Mouse (Mus musculus) ES-E14 (cell line): ENCODE results near the gene Rybp. TPM values are rescaled to one million over a fixed set of nuclear protein-coding genes. Genes with fewer than 3 reads are reported as not detected.

Experiments used
- DNase-seq: peaks from one replicate; pipeline ENCODE4 v3.0.0-alpha.2; 2013; ENCODE audit warnings: low read depth, low spot score
- H3K27ac ChIP-seq: 2 replicates; pipeline ENCODE4 v1.5.1; 2012; ENCODE audit warnings: low read depth, mild to moderate bottlenecking, low read length, moderate library complexity, mixed read lengths; ENCODE audit not compliant: poor library complexity, insufficient read depth, severe bottlenecking
- H3K36me3 ChIP-seq: 2 replicates; pipeline ENCODE4 v1.6.1; 2012; ENCODE audit warnings: mild to moderate bottlenecking, low read length, moderate library complexity, mixed read lengths; ENCODE audit not compliant: control insufficient read depth, poor library complexity, insufficient read depth, severe bottlenecking
- H3K4me1 ChIP-seq, 2 experiments: fragments of 150-350 bp in 1 of 2; sonication (generic) in 1 of 2; 2 replicates each; pipeline ENCODE4 v1.6.1; 2012; ENCODE audit warnings: low read length in 2 of 2, mild to moderate bottlenecking in 1 of 2, mixed read lengths in 1 of 2; ENCODE audit not compliant: control insufficient read depth in 2 of 2, insufficient read depth in 2 of 2, poor library complexity in 1 of 2
- H3K4me3 ChIP-seq, 2 experiments: fragments of 150-350 bp in 1 of 2; sonication (generic) in 1 of 2; 2 replicates each; pipeline ENCODE4 v1.5.1; 2012; ENCODE audit warnings: low read length in 2 of 2, low read depth in 1 of 2, mild to moderate bottlenecking in 1 of 2, mixed read lengths in 1 of 2; ENCODE audit not compliant: insufficient read depth in 1 of 2, poor library complexity in 1 of 2, severe bottlenecking in 1 of 2
- H3K9ac ChIP-seq: 2 replicates; pipeline ENCODE4 v1.6.1; 2012; ENCODE audit warnings: low read depth, mild to moderate bottlenecking, low read length, mixed read lengths; ENCODE audit not compliant: poor library complexity, insufficient read depth, severe bottlenecking
- H3K9me3 ChIP-seq: fragments of 150-350 bp; sonication (generic); 2 replicates; pipeline ENCODE4 v1.6.1; 2012; ENCODE audit warnings: low read depth, mild to moderate bottlenecking, low read length; ENCODE audit not compliant: control insufficient read depth, insufficient read depth
- CHD2 ChIP-seq: IDR thresholded peaks from 2 replicates; pipeline ENCODE4 v1.6.1; 2014; ENCODE audit warnings: mild to moderate bottlenecking, low read depth, low read length, inconsistent platforms
- HCFC1 ChIP-seq: IDR thresholded peaks from 2 replicates; pipeline ENCODE4 v1.6.1; 2012; ENCODE audit warnings: low read length, inconsistent platforms, borderline replicate concordance; ENCODE audit not compliant: insufficient read depth
- MAFK ChIP-seq: IDR thresholded peaks from 2 replicates; pipeline ENCODE4 v1.6.1; 2014; ENCODE audit warnings: mild to moderate bottlenecking, low read depth, low read length, inconsistent platforms; ENCODE audit not compliant: insufficient read depth
- ZC3H11A ChIP-seq: IDR thresholded peaks from 2 replicates; pipeline ENCODE4 v1.6.1; 2012; ENCODE audit warnings: low read depth, mild to moderate bottlenecking, inconsistent platforms, low read length, borderline replicate concordance
- ZNF384 ChIP-seq: IDR thresholded peaks from 2 replicates; pipeline ENCODE4 v1.6.1; 2012; ENCODE audit warnings: low read depth, low read length, inconsistent platforms
- in situ Hi-C, 2 experiments: fragments of 600-800 bp; cut with MboI; formaldehyde crosslinking; loops; one replicate each; pipeline ENCODE4 v1.15.1; 2025; ENCODE audit warnings: low sequenced_read_pairs in 2 of 2, inconsistent platforms in 1 of 2; ENCODE audit not compliant: unreplicated experiment in 2 of 2
- total RNA-seq: library from RNA; depleted of rRNA; stranded (reverse); fragments of 300-350 nt; gene quantifications from 2 replicates; pipeline ENCODE4 v1.2.3, GENCODE M21; 2012

Rybp gene
- total RNA-seq, 1 experiment = 71.9 TPM

- Histone ChIP-seq H3K4me1 (peaks cover 11 to 15% of the 10 kb centered on the region in 2 experiments), H3K9ac (peak overlapping the region; percentile 99), H3K4me3 (peak overlapping the region; percentile 88 to 98), H3K36me3 (peaks cover 3% of the 10 kb centered on the region), H3K9me3 (no peaks in the 10 kb centered on the region), H3K27ac (peak overlapping the region; percentile 97)
- TF ChIP-seq ZC3H11A (no peak), CHD2 (no peak), MAFK (no peak), HCFC1 (no peak), ZNF384 (no peak)
- DNase-seq = no peak
- in situ Hi-C loops = no loop called here
Measured at GRCm38 (mm10) chr6:100286573-100287333, 532 bp downstream of the Rybp start.

DNA sequence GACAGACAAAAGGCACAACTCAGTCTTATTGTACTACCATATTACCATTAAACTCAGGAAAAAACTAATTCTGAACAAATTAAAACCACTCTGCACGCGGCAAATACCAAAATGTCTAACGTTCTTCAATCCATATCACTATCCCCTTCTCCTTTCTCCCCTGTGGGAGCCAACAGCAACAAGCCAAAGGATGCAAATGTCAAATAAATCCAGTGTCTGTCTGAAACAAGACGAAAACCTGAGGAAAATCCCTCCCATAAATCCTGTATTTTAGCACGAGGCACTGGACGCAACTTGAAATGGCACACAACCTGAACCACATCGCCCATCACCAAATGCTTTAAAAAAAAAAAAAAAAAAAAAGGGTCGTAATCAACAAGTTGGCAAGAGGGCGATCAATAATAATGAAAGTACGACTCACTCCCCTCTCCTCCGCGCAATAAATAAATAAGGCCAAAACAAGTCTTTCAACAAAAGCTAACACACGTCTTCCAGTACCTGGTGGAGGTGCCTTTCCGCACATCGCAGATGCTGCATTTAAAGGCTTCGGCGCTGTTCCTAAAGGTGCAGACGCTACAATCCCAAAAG is 1.2 kb downstream of the Rybp start:
- TF ChIP-seq CHD2 (no peak), ZNF384 (peak; percentile 49; the same call in 1 of the 2 replicates)
- no peaks in the 10 kb centered on the region for H3K9me3 ChIP-seq
- in situ Hi-C loops = no loop called here
- peaks cover 11 to 15% of the 10 kb centered on the region in 2 experiments for H3K4me1 ChIP-seq
- peak overlapping the region; percentile 97 for H3K27ac ChIP-seq
- peak overlapping the region; percentile 88 to 98 for H3K4me3 ChIP-seq
- peaks cover 3% of the 10 kb centered on the region for H3K36me3 ChIP-seq
- DNase-seq = no peak
- peak overlapping the region; percentile 99 for H3K9ac ChIP-seq

GRCm38 (mm10) chr6:100278841-100279240 is 8.4 kb downstream of the Rybp start:
- in situ Hi-C loops = no loop called here
- no peaks in the 10 kb centered on the region for H3K9me3 ChIP-seq
- peaks cover 12 to 14% of the 10 kb centered on the region in 2 experiments for H3K4me1 ChIP-seq
- no peak overlapping the region for H3K4me3 ChIP-seq
- TF ChIP-seq CHD2 = no peak
- no peak for TF ChIP-seq HCFC1
- TF ChIP-seq ZC3H11A = no peak
- no peak for TF ChIP-seq MAFK
- TF ChIP-seq ZNF384 = no peak
- DNase-seq = no peak
- no peak overlapping the region for H3K9ac ChIP-seq
- H3K36me3 ChIP-seq = peaks cover under 1% of the 10 kb centered on the region
- H3K27ac ChIP-seq = no peak overlapping the region

- peaks cover 12 to 20% of the 10 kb centered on the region in 2 experiments for H3K4me1 ChIP-seq
- no peaks in the 10 kb centered on the region for H3K9me3 ChIP-seq
- in situ Hi-C loops = no loop called here
- H3K9ac ChIP-seq = no peak overlapping the region
- no peak overlapping the region for H3K27ac ChIP-seq
- TF ChIP-seq HCFC1 (no peak), ZNF384 (no peak), ZC3H11A (no peak), CHD2 (no peak), MAFK (no peak)
- peaks cover 3% of the 10 kb centered on the region; the same call in 1 of the 2 replicates for H3K36me3 ChIP-seq
- DNase-seq = no peak
- H3K4me3 ChIP-seq = no peak overlapping the region
Measured at GRCm38 (mm10) chr6:100276344-100276743, 10.9 kb downstream of the Rybp start.
